Mouse (Mus musculus) gastrocnemius, adult 8-10 months (tissue): Measurements from ENCODE around the gene Cenpo. TPM values are rescaled to one million over a fixed set of nuclear protein-coding genes. Genes with fewer than 3 reads are reported as not detected.

Experiments used
- DNase-seq, 2 experiments: peaks; one replicate each; pipeline ENCODE4 v3.0.0; 2022; ENCODE audit warnings: low spot score in 2 of 2
- total RNA-seq, 4 experiments: library from RNA; stranded (reverse); gene quantifications; 2 replicates each; pipeline ENCODE4 v1.2.4; 2022

Gene Cenpo
- total RNA-seq, 4 experiments from 2014 or later: 1.3 to 2.6 (median 2.0) TPM

- no peak for DNase-seq
Measured at GRCm38 (mm10) chr12:4150936-4151335, 83.2 kb downstream of the Cenpo start.

Other genes with a start within 250 kb of the Cenpo start
- gene Efr3b, start 195.4 kb downstream of the Cenpo start, total RNA-seq: 1 to 10 TPM; 2.0 to 5.9 (median 3.4) TPM
- 10 to 100 TPM; 30.6 to 46.6 (median 38.2) TPM for gene Dnajc27, start 151.7 kb downstream of the Cenpo start, total RNA-seq
- 1 to 10 TPM in 3 of 4 experiments, under 1 TPM in 1; 0.85 to 1.5 (median 1.3) TPM for gene Adcy3, start 101.2 kb downstream of the Cenpo start, total RNA-seq
- gene Ptrhd1, start 267 bp downstream of the Cenpo start, total RNA-seq: 1 to 10 TPM; 5.1 to 7.8 (median 6.0) TPM
- 10 to 100 TPM; 22.4 to 31.5 (median 26.2) TPM for gene Ncoa1, start 242.9 kb upstream of the Cenpo start, total RNA-seq